Mouse (Mus musculus): Measurements from ENCODE around the gene B130006D01Rik. TPM values are rescaled to one million over a fixed set of nuclear protein-coding genes. Genes with fewer than 3 reads are reported as not detected.
"Not testable (repeated sequence)": the region's sequence is repeated elsewhere in the genome, so short reads cannot be mapped to it uniquely, and the experiment has no call there.

B130006D01Rik gene
- polyA plus RNA-seq, 1 experiment from 2014 or later = 1.2 TPM

- no peak for ATAC-seq (ENCODE audit: insufficient number of reproducible peaks, low FRiP score, low TSS enrichment, low read depth)
- WGBS = 79% methylated on average over 5 of the region's 5 CpGs
- Histone ChIP-seq H3K27ac (replicated peaks) (no peak overlapping the region), H3K9ac (no peak overlapping the region), H3K4me3 (replicated peaks) (no peak overlapping the region), H3K4me1 (no peaks in the 10 kb centered on the region), H3K9me3 (replicated peaks) (no peaks in the 10 kb centered on the region), H3K36me3 (peaks cover 28% of the 10 kb centered on the region), H3K27me3 (no peaks in the 10 kb centered on the region), H3K4me2 (replicated peaks) (no peak overlapping the region)
These were observed 24.9 kb downstream of the B130006D01Rik start for GRCm38 (mm10) chr11:95748331-95748730.

GRCm38 (mm10) chr11:95749619-95750018 lies 26.2 kb downstream of the B130006D01Rik start:
- no peak overlapping the region for H3K4me2 ChIP-seq (replicated peaks)
- no peak overlapping the region for H3K4me3 ChIP-seq (replicated peaks)
- H3K4me1 ChIP-seq = no peaks in the 10 kb centered on the region
- no peak overlapping the region for H3K27ac ChIP-seq (replicated peaks)
- H3K9me3 ChIP-seq (replicated peaks) = no peaks in the 10 kb centered on the region
- no peak overlapping the region for H3K9ac ChIP-seq
- ATAC-seq (ENCODE audit: insufficient number of reproducible peaks, low FRiP score, low TSS enrichment, low read depth) = no peak
- H3K36me3 ChIP-seq = peaks cover 40% of the 10 kb centered on the region
- no peaks in the 10 kb centered on the region for H3K27me3 ChIP-seq
- 89% methylated on average over 15 of the region's 15 CpGs for WGBS

GRCm38 (mm10) chr11:95750995-95751394 lies 27.6 kb downstream of the B130006D01Rik start:
- H3K4me1 ChIP-seq = no peaks in the 10 kb centered on the region
- no peak overlapping the region for H3K4me3 ChIP-seq (replicated peaks)
- H3K27me3 ChIP-seq = no peaks in the 10 kb centered on the region
- WGBS = 10% methylated on average over 1 of the region's 1 CpGs
- no peak overlapping the region for H3K4me2 ChIP-seq (replicated peaks)
- H3K9me3 ChIP-seq (replicated peaks) = no peaks in the 10 kb centered on the region
- H3K9ac ChIP-seq = no peak overlapping the region
- H3K27ac ChIP-seq (replicated peaks) = no peak overlapping the region
- peaks cover 52% of the 10 kb centered on the region for H3K36me3 ChIP-seq
- ATAC-seq (ENCODE audit: insufficient number of reproducible peaks, low FRiP score, low TSS enrichment, low read depth) = no peak

- not testable (repeated sequence) for H3K27ac ChIP-seq (replicated peaks); H3K27me3 ChIP-seq; H3K4me1 ChIP-seq; H3K9ac ChIP-seq; H3K4me2 ChIP-seq (replicated peaks); H3K4me3 ChIP-seq (replicated peaks); H3K9me3 ChIP-seq (replicated peaks); ATAC-seq (ENCODE audit: insufficient number of reproducible peaks, low FRiP score, low TSS enrichment, low read depth)
- WGBS = 99% methylated on average over 4 of the region's 4 CpGs
- peaks cover 54% of the 10 kb centered on the region for H3K36me3 ChIP-seq
These were observed 31.8 kb downstream of the B130006D01Rik start for GRCm38 (mm10) chr11:95755137-95755536.

- Histone ChIP-seq H3K27ac (replicated peaks) (no peak overlapping the region), H3K9ac (no peak overlapping the region), H3K4me3 (replicated peaks) (no peak overlapping the region), H3K27me3 (no peaks in the 10 kb centered on the region), H3K9me3 (replicated peaks) (no peaks in the 10 kb centered on the region), H3K4me2 (replicated peaks) (no peak overlapping the region), H3K4me1 (no peaks in the 10 kb centered on the region), H3K36me3 (peaks cover 35% of the 10 kb centered on the region)
- no peak for ATAC-seq (ENCODE audit: insufficient number of reproducible peaks, low FRiP score, low TSS enrichment, low read depth)
- 89% methylated on average over 5 of the region's 5 CpGs for WGBS
These were observed 37.1 kb downstream of the B130006D01Rik start for GRCm38 (mm10) chr11:95760521-95760920.

GRCm38 (mm10) chr11:95762996-95763395 lies 39.6 kb downstream of the B130006D01Rik start:
- no peak overlapping the region for H3K27ac ChIP-seq (replicated peaks)
- H3K36me3 ChIP-seq = peaks cover 20% of the 10 kb centered on the region
- no peak overlapping the region for H3K4me2 ChIP-seq (replicated peaks)
- no peaks in the 10 kb centered on the region for H3K4me1 ChIP-seq
- H3K9ac ChIP-seq = no peak overlapping the region
- 68% methylated on average over 4 of the region's 4 CpGs for WGBS
- H3K4me3 ChIP-seq (replicated peaks) = no peak overlapping the region
- no peaks in the 10 kb centered on the region for H3K27me3 ChIP-seq
- no peaks in the 10 kb centered on the region for H3K9me3 ChIP-seq (replicated peaks)
- ATAC-seq (ENCODE audit: insufficient number of reproducible peaks, low FRiP score, low TSS enrichment, low read depth) = no peak

GRCm38 (mm10) chr11:95764806-95765205 lies 41.4 kb downstream of the B130006D01Rik start:
- ATAC-seq (ENCODE audit: insufficient number of reproducible peaks, low FRiP score, low TSS enrichment, low read depth) = no peak
- Histone ChIP-seq H3K27ac (replicated peaks) (no peak overlapping the region), H3K4me1 (no peaks in the 10 kb centered on the region), H3K27me3 (no peaks in the 10 kb centered on the region), H3K9ac (no peak overlapping the region), H3K4me3 (replicated peaks) (no peak overlapping the region), H3K9me3 (replicated peaks) (no peaks in the 10 kb centered on the region), H3K36me3 (peaks cover 26% of the 10 kb centered on the region), H3K4me2 (replicated peaks) (no peak overlapping the region)
- WGBS = 69% methylated on average over 8 of the region's 8 CpGs

GRCm38 (mm10) chr11:95765334-95765733 lies 41.9 kb downstream of the B130006D01Rik start:
- Histone ChIP-seq H3K4me1 (no peaks in the 10 kb centered on the region), H3K27ac (replicated peaks) (no peak overlapping the region), H3K9ac (no peak overlapping the region), H3K36me3 (peaks cover 31% of the 10 kb centered on the region), H3K9me3 (replicated peaks) (no peaks in the 10 kb centered on the region), H3K4me3 (replicated peaks) (no peak overlapping the region), H3K4me2 (replicated peaks) (no peak overlapping the region), H3K27me3 (no peaks in the 10 kb centered on the region)
- 80% methylated on average over 10 of the region's 10 CpGs for WGBS
- ATAC-seq (ENCODE audit: insufficient number of reproducible peaks, low FRiP score, low TSS enrichment, low read depth) = no peak

- H3K9me3 ChIP-seq (replicated peaks) = no peaks in the 10 kb centered on the region
- no peak overlapping the region for H3K9ac ChIP-seq
- no peaks in the 10 kb centered on the region for H3K27me3 ChIP-seq
- ATAC-seq (ENCODE audit: insufficient number of reproducible peaks, low FRiP score, low TSS enrichment, low read depth) = no peak
- H3K4me1 ChIP-seq = peaks cover 8% of the 10 kb centered on the region; the same call in 1 of the 2 replicates
- H3K36me3 ChIP-seq = peaks cover 26% of the 10 kb centered on the region
- 87% methylated on average over 6 of the region's 6 CpGs for WGBS
- no peak overlapping the region for H3K4me3 ChIP-seq (replicated peaks)
- H3K27ac ChIP-seq (replicated peaks) = no peak overlapping the region
- no peak overlapping the region for H3K4me2 ChIP-seq (replicated peaks)
These were observed 44.9 kb downstream of the B130006D01Rik start for GRCm38 (mm10) chr11:95768244-95768643.

GRCm38 (mm10) chr11:95769208-95769607 lies 45.8 kb downstream of the B130006D01Rik start:
- Histone ChIP-seq H3K9me3 (replicated peaks) (no peaks in the 10 kb centered on the region), H3K4me2 (replicated peaks) (no peak overlapping the region), H3K36me3 (peaks cover 17% of the 10 kb centered on the region; the same call in 1 of the 2 replicates), H3K27me3 (no peaks in the 10 kb centered on the region), H3K4me3 (replicated peaks) (no peak overlapping the region), H3K9ac (no peak overlapping the region), H3K27ac (replicated peaks) (no peak overlapping the region), H3K4me1 (peaks cover 8% of the 10 kb centered on the region; the same call in 1 of the 2 replicates)
- ATAC-seq (ENCODE audit: insufficient number of reproducible peaks, low FRiP score, low TSS enrichment, low read depth) = no peak
- WGBS = 87% methylated on average over 10 of the region's 10 CpGs

- H3K4me2 ChIP-seq (replicated peaks) = no peak overlapping the region
- no peak overlapping the region for H3K27ac ChIP-seq (replicated peaks)
- no peak for ATAC-seq (ENCODE audit: insufficient number of reproducible peaks, low FRiP score, low TSS enrichment, low read depth)
- peaks cover 8% of the 10 kb centered on the region; the same call in 1 of the 2 replicates for H3K4me1 ChIP-seq
- peaks cover 21% of the 10 kb centered on the region for H3K36me3 ChIP-seq
- no peaks in the 10 kb centered on the region for H3K27me3 ChIP-seq
- no peak overlapping the region for H3K9ac ChIP-seq
- no peaks in the 10 kb centered on the region for H3K9me3 ChIP-seq (replicated peaks)
- WGBS = 53% methylated on average over 9 of the region's 9 CpGs
- no peak overlapping the region for H3K4me3 ChIP-seq (replicated peaks)
These were observed 47.5 kb downstream of the B130006D01Rik start for GRCm38 (mm10) chr11:95770720-95771364.

- Histone ChIP-seq H3K4me2 (replicated peaks) (no peak overlapping the region), H3K36me3 (peaks cover 22% of the 10 kb centered on the region), H3K9ac (no peak overlapping the region), H3K9me3 (replicated peaks) (no peaks in the 10 kb centered on the region), H3K27ac (replicated peaks) (no peak overlapping the region), H3K4me3 (replicated peaks) (no peak overlapping the region), H3K27me3 (no peaks in the 10 kb centered on the region), H3K4me1 (peaks cover 8% of the 10 kb centered on the region; the same call in 1 of the 2 replicates)
- WGBS = 78% methylated on average over 8 of the region's 8 CpGs
- no peak for ATAC-seq (ENCODE audit: insufficient number of reproducible peaks, low FRiP score, low TSS enrichment, low read depth)
These were observed 48.3 kb downstream of the B130006D01Rik start for GRCm38 (mm10) chr11:95771665-95772064.

All from embryonic facial prominence, embryonic 15.5 days (tissue).